Mouse (Mus musculus) liver, embryonic 13.5 days (tissue): Measurements from ENCODE around the gene Eepd1. TPM values are rescaled to one million over a fixed set of nuclear protein-coding genes. Genes with fewer than 3 reads are reported as not detected.

ENCODE experiments used
- ATAC-seq: fragments of 200-750 bp; cut with Nextera tagmentation; 2 replicates; pipeline ENCODE4 v1.8.0; 2017; ENCODE audit warnings: low read depth, mild to moderate bottlenecking, moderate number of reproducible peaks, moderate library complexity
- DNase-seq: peaks from one replicate; pipeline ENCODE4 v3.0.0; 2022
- H3K27ac ChIP-seq: fragments of 300-500 bp; sonication (generic); 2 replicates; pipeline ENCODE4 v1.5.1; 2015; ENCODE audit warnings: moderate library complexity, mild to moderate bottlenecking, inconsistent platforms
- H3K27me3 ChIP-seq: fragments of 300-500 bp; sonication (generic); 2 replicates; pipeline ENCODE4 v1.6.1; 2015; ENCODE audit warnings: mild to moderate bottlenecking, inconsistent platforms
- H3K36me3 ChIP-seq: fragments of 300-500 bp; sonication (generic); 2 replicates; pipeline ENCODE4 v1.6.1; 2015; ENCODE audit warnings: mild to moderate bottlenecking, inconsistent platforms
- H3K4me1 ChIP-seq: fragments of 300-500 bp; sonication (generic); replicated peaks from 2 replicates; pipeline ENCODE4 v1.6.1; 2015; ENCODE audit warnings: inconsistent platforms
- H3K4me2 ChIP-seq: fragments of 300-500 bp; sonication (generic); 2 replicates; pipeline ENCODE4 v1.6.1; 2015; ENCODE audit warnings: inconsistent platforms, mild to moderate bottlenecking, moderate library complexity
- H3K4me3 ChIP-seq: fragments of 300-500 bp; sonication (generic); replicated peaks from 2 replicates; pipeline ENCODE4 v1.5.1; 2015; ENCODE audit warnings: mild to moderate bottlenecking, inconsistent platforms
- H3K9ac ChIP-seq: fragments of 300-500 bp; sonication (generic); 2 replicates; pipeline ENCODE4 v1.6.1; 2015; ENCODE audit warnings: mild to moderate bottlenecking, inconsistent platforms
- H3K9me3 ChIP-seq: fragments of 300-500 bp; sonication (generic); replicated peaks from 2 replicates; pipeline ENCODE4 v1.6.1; 2016; ENCODE audit warnings: inconsistent platforms
- WGBS: fragments of 180-500 bp; shearing (Covaris S2); methylation state at CpG from one replicate; pipeline ENCODE4 v1.1.7; 2015; ENCODE audit not compliant: insufficient replicate concordance; 5-methylcytosine and 5-hydroxymethylcytosine counted together
- polyA plus RNA-seq: library from polyadenylated mRNA; unstranded; fragments of >200 nt; fragmentation: Nextera tagmentation; extraction: Ambion mirVana; gene quantifications from 2 replicates; pipeline ENCODE4 v1.2.1, GENCODE M21; 2015

The Eepd1 gene
- polyA plus RNA-seq, 1 experiment from 2014 or later, result 4.9 TPM

GRCm38 (mm10) chr9:25513050-25513449 is 31.7 kb downstream of the Eepd1 start:
- H3K27me3 ChIP-seq, result no peaks in the 10 kb centered on the region
- no peak for ATAC-seq
- H3K4me3 ChIP-seq, result no peak overlapping the region
- 0 out of 2 replicates have a peak, but pooled peaks cover 11% of the 10 kb centered on the region for H3K4me1 ChIP-seq
- H3K9ac ChIP-seq, result no peak overlapping the region
- H3K4me2 ChIP-seq, result no peak overlapping the region
- WGBS, result 67% methylated on average over 2 of the region's 2 CpGs
- H3K36me3 ChIP-seq, result no peaks in the 10 kb centered on the region
- H3K27ac ChIP-seq, result no peak overlapping the region
- no peak for DNase-seq
- no peaks in the 10 kb centered on the region for H3K9me3 ChIP-seq

DNA sequence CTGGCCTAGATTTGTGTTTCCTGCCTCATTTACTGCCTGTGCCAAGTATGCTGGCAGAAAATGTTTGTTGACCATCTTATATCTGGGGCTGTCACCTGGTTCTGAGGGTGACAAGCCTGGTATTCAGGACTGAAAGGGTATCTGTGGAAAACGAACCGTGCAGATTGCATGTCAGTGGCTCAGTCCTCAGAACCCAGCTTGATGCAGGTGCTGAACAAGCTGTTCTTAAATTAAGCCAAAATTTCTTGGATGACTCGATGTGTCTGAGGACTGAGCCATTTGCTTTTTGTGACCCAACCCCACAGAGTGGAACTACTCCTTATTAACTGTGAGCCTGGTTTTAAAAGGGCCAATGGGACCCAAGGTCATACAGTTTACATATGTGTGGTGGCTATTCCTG is 32.2 kb downstream of the Eepd1 start:
- Histone ChIP-seq H3K4me1 (0 out of 2 replicates have a peak, but pooled peaks cover 11% of the 10 kb centered on the region), H3K9ac (no peak overlapping the region), H3K9me3 (no peaks in the 10 kb centered on the region), H3K27ac (no peak overlapping the region), H3K27me3 (no peaks in the 10 kb centered on the region), H3K4me3 (no peak overlapping the region), H3K36me3 (no peaks in the 10 kb centered on the region), H3K4me2 (no peak overlapping the region)
- ATAC-seq (no peak), DNase-seq (no peak)
- 54% methylated on average over 3 of the region's 3 CpGs for WGBS

- Histone ChIP-seq H3K4me1 (0 out of 2 replicates have a peak, but pooled peaks cover 7% of the 10 kb centered on the region), H3K9ac (no peak overlapping the region), H3K36me3 (no peaks in the 10 kb centered on the region), H3K4me2 (no peak overlapping the region), H3K9me3 (no peaks in the 10 kb centered on the region), H3K27me3 (no peaks in the 10 kb centered on the region), H3K4me3 (no peak overlapping the region), H3K27ac (no peak overlapping the region)
- WGBS, result 57% methylated on average over 7 of the region's 7 CpGs
- ATAC-seq (no peak), DNase-seq (no peak)
These were observed 35.3 kb downstream of the Eepd1 start for GRCm38 (mm10) chr9:25516640-25517039.

- H3K27me3 ChIP-seq, result no peaks in the 10 kb centered on the region
- 0 out of 2 replicates have a peak, but pooled peaks cover 7% of the 10 kb centered on the region for H3K4me1 ChIP-seq
- H3K9me3 ChIP-seq, result no peaks in the 10 kb centered on the region
- DNase-seq (no peak), ATAC-seq (no peak)
- H3K36me3 ChIP-seq, result no peaks in the 10 kb centered on the region
- H3K9ac ChIP-seq, result no peak overlapping the region
- no peak overlapping the region for H3K4me3 ChIP-seq
- H3K27ac ChIP-seq, result no peak overlapping the region
- 55% methylated on average over 4 of the region's 4 CpGs for WGBS
- no peak overlapping the region for H3K4me2 ChIP-seq
These were observed 36.6 kb downstream of the Eepd1 start for GRCm38 (mm10) chr9:25517982-25518381.

DNA sequence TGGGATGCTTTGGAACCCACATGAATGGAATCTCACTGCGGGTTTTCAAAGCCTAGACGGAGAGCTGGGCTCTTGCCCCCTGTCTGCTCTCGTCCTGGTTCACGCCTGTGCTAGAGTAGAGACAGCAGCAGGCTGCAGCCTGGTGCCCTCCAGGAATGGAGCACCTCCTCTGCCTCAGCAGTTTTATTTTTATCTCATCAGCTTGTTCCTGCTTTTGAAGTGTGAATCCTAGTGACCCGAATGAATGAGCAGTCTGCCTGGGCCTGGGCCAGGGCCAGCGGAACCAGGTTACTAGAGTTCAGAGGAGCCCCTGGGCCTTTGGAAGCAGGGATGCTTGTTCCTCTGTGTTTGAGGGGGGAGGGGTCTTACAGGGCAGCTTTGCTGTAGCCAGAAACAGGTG is 37.8 kb downstream of the Eepd1 start:
- Histone ChIP-seq H3K9me3 (no peaks in the 10 kb centered on the region), H3K4me3 (no peak overlapping the region), H3K27ac (no peak overlapping the region), H3K4me1 (0 out of 2 replicates have a peak, but pooled peaks cover 7% of the 10 kb centered on the region), H3K9ac (no peak overlapping the region), H3K27me3 (no peaks in the 10 kb centered on the region), H3K36me3 (no peaks in the 10 kb centered on the region), H3K4me2 (no peak overlapping the region)
- ATAC-seq, result no peak
- 58% methylated on average over 6 of the region's 6 CpGs for WGBS
- DNase-seq, result no peak

- H3K9ac ChIP-seq, result no peak overlapping the region
- H3K4me3 ChIP-seq, result no peak overlapping the region
- no peak for DNase-seq
- ATAC-seq, result no peak
- H3K4me1 ChIP-seq, result no peaks in the 10 kb centered on the region
- H3K36me3 ChIP-seq, result no peaks in the 10 kb centered on the region
- no peaks in the 10 kb centered on the region for H3K27me3 ChIP-seq
- H3K27ac ChIP-seq, result no peak overlapping the region
- no peaks in the 10 kb centered on the region for H3K9me3 ChIP-seq
- no peak overlapping the region for H3K4me2 ChIP-seq
- WGBS, result 64% methylated on average over 7 of the region's 7 CpGs
These were observed 39.5 kb downstream of the Eepd1 start for GRCm38 (mm10) chr9:25520826-25521225.

DNA sequence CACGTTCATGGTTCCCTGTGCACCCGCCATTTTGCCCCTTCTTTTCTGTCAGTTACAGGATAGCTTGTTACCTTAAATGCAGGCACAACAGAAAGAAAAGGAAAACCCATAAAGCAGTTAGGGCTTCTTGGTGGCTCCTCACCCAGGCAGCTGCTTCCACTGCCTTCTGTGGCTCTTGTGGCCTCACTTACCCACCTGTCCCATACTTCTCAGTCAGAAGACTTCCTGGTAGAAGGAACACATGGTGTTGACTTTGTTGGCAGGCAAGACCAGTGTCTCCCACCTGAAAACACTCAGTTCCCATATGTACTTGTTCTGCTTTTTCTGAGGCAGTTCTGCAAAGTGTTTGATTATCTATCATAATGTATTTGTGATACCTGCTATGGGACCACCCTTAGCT is 40.5 kb downstream of the Eepd1 start:
- Histone ChIP-seq H3K27me3 (no peaks in the 10 kb centered on the region), H3K27ac (no peak overlapping the region), H3K9me3 (no peaks in the 10 kb centered on the region), H3K4me2 (no peak overlapping the region), H3K4me3 (no peak overlapping the region), H3K4me1 (peaks cover 4% of the 10 kb centered on the region; the same call in 1 of the 2 replicates), H3K36me3 (no peaks in the 10 kb centered on the region), H3K9ac (no peak overlapping the region)
- DNase-seq (no peak), ATAC-seq (no peak)
- WGBS, result 65% methylated on average over 2 of the region's 2 CpGs

GRCm38 (mm10) chr9:25526516-25526915 is 45.2 kb downstream of the Eepd1 start:
- Histone ChIP-seq H3K9ac (no peak overlapping the region), H3K27ac (no peak overlapping the region), H3K27me3 (no peaks in the 10 kb centered on the region), H3K4me1 (peaks cover 4% of the 10 kb centered on the region; the same call in 1 of the 2 replicates), H3K4me3 (no peak overlapping the region), H3K36me3 (no peaks in the 10 kb centered on the region), H3K4me2 (no peak overlapping the region), H3K9me3 (no peaks in the 10 kb centered on the region)
- ATAC-seq, result no peak
- DNase-seq, result no peak
- WGBS, result 58% methylated on average over 1 of the region's 1 CpGs

DNA sequence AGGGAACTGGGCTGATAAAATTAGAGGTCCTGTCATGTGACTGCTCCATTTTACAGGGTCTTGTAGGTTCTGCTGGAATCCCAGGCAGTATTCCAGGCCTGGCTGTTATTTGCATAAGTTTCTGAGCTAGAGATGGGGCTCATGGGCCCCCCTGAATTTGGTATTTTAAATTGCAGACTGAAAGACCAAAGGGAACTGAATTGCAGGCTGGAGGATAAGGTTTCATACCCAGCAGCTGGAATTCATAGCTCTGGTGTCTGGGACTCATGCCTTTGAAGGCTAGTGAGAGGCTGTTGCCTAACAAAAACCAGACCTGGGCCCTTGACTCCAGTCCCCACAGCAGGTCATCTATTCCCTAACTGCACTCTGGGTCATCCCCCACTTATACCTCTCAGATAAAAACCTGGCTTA is 45.6 kb downstream of the Eepd1 start:
- DNase-seq (no peak), ATAC-seq (no peak)

DNA sequence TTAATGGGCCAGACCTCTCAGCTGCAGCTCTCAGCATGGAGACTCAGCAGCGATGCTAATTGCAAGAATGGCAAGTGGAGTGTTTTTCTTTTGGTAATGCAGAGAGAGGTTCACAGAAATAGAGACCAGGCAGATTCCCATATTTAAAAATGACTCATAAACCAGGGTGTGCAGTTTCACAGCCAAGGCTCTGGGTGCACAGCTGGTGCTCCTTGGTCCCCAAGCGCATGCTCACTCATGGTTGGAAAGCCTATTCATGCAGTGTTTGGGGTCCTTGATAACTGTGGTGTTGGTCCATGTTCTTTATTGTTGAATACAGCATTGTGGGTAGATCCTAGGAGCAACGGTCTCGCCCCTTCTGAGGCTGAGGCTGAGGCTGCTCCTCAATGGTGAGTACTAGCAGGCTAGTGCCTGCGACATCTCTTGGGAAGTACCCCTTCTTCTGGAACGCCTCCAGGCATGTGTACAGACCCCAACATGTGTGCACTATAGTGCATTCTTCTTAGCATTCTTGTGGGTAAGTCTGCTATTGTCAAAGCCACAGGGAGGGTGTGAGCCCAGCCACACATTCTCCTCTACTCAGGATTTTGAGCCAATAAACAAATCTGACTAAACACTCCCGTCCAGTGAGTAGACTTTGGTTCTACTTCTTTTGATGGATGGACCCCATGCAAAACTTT is 46.2 kb downstream of the Eepd1 start:
- no peak for DNase-seq
- Histone ChIP-seq H3K9me3 (no peaks in the 10 kb centered on the region), H3K27ac (no peak overlapping the region), H3K4me1 (peaks cover 4% of the 10 kb centered on the region; the same call in 1 of the 2 replicates), H3K4me2 (no peak overlapping the region), H3K4me3 (no peak overlapping the region), H3K36me3 (no peaks in the 10 kb centered on the region), H3K27me3 (no peaks in the 10 kb centered on the region), H3K9ac (no peak overlapping the region)
- 60% methylated on average over 7 of the region's 7 CpGs for WGBS
- ATAC-seq, result no peak

More for the DNA sequence above, 45.6 kb downstream of the Eepd1 start:
- H3K4me3 ChIP-seq, result no peak overlapping the region
- no peak overlapping the region for H3K9ac ChIP-seq
- no peak overlapping the region for H3K4me2 ChIP-seq
- peaks cover 4% of the 10 kb centered on the region; the same call in 1 of the 2 replicates for H3K4me1 ChIP-seq
- H3K27ac ChIP-seq, result no peak overlapping the region
- H3K36me3 ChIP-seq, result no peaks in the 10 kb centered on the region
- no peaks in the 10 kb centered on the region for H3K27me3 ChIP-seq
- no peaks in the 10 kb centered on the region for H3K9me3 ChIP-seq

- DNase-seq, result no peak
- Histone ChIP-seq H3K27me3 (no peaks in the 10 kb centered on the region), H3K36me3 (no peaks in the 10 kb centered on the region), H3K9ac (no peak overlapping the region), H3K9me3 (no peaks in the 10 kb centered on the region), H3K4me1 (no peaks in the 10 kb centered on the region), H3K27ac (no peak overlapping the region), H3K4me3 (no peak overlapping the region), H3K4me2 (no peak overlapping the region)
- WGBS, result 58% methylated on average over 1 of the region's 1 CpGs
- ATAC-seq, result no peak
These were observed 50.3 kb downstream of the Eepd1 start for GRCm38 (mm10) chr9:25531627-25532026.

GRCm38 (mm10) chr9:25532105-25532504 is 50.8 kb downstream of the Eepd1 start:
- no peak for ATAC-seq

More at GRCm38 (mm10) chr9:25532105-25532504, 50.8 kb downstream of the Eepd1 start:
- Histone ChIP-seq H3K4me3 (no peak overlapping the region), H3K4me2 (no peak overlapping the region), H3K4me1 (no peaks in the 10 kb centered on the region), H3K36me3 (no peaks in the 10 kb centered on the region), H3K27me3 (no peaks in the 10 kb centered on the region), H3K9ac (no peak overlapping the region), H3K9me3 (no peaks in the 10 kb centered on the region), H3K27ac (no peak overlapping the region)
- no peak for DNase-seq
- 56% methylated on average over 3 of the region's 3 CpGs for WGBS
